Mouse (Mus musculus): ENCODE data around the gene Zfp385c. TPM values are rescaled to one million over a fixed set of nuclear protein-coding genes. Genes with fewer than 3 reads are reported as not detected.

The Zfp385c gene
- total RNA-seq, 2 experiments from 2014 or later = not detected

DNA sequence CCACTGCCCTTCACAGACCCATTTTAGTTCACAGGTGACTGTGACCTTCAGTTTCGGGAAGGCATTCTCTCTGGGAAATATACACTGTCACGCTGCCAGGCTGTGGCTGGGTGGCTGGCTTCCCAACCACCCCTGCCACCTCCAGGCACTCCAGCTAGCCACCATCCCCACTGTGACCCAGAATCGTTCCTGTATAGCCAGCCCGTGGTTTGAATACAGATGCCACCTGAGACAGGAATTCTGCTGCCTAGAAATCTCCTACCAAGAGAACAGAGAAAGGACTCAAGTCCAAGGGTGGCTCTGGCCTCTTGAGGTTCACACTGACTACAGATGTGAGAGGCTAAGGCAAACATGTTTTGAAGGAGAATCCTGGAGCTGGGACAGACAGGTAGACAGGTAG lies 26.6 kb upstream of the Zfp385c start:
- ATAC-seq (replicated peaks; ENCODE audit: poor library complexity) = no peak

DNA sequence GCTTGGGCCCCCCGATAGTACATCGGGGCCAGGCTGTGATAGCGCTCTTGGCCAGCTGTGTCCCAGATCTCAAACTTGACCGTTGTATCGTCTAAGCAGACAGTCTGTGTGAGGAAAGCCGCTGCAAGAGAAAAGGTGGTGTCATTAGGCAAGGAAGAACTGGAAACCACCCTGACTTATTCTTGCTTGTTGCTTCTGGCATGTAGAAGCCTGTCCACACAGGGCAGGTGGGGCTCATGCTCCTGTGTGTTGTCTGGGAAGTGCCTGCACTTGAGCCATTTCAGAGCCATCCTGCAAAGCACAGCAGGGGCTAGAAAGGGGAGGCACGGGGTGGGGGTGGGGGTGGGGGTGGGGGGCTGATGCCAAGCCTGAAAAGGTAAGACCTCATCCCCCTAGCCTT lies 26.2 kb upstream of the Zfp385c start:
- ATAC-seq (replicated peaks; ENCODE audit: poor library complexity) = no peak

DNA sequence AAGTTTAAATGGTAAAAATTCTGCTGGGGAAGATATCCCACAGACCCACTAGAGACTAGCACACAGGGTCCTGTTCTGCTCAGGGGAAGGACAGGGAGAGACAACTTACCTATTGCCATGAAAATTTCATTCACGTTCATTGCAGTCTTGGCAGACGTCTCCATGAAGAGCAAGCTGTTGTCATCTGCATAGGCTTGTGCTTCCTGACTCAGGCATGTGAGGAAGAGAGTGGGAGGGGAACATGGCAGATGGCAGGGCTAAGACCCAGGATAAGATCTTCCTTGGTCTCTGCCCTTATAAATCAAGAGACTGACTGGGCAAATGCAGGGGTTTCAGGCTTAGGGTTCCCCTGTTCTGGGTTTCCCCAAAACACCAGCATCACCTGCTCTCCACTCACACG lies 24.4 kb upstream of the Zfp385c start:
- no peak for ATAC-seq (replicated peaks; ENCODE audit: poor library complexity)

DNA sequence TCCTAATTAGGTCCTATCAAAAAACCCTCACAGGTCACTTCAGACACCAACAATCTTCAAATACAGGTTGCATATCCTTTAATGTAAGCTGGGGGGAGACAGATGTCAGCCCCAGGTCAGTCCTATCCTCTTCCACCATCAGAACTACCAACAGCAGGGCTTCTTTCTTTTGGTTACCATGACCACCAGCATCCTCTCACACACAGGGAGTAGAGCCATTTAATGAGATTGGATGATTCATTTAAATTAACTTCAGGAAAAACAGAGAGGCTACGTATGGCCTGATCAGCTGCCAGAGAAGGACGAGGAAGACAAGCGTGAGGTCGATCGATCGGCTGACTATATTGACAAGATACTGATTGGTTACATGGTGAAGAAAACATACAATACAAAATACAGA lies 22.7 kb upstream of the Zfp385c start:
- no peak for ATAC-seq (replicated peaks; ENCODE audit: poor library complexity)

DNA sequence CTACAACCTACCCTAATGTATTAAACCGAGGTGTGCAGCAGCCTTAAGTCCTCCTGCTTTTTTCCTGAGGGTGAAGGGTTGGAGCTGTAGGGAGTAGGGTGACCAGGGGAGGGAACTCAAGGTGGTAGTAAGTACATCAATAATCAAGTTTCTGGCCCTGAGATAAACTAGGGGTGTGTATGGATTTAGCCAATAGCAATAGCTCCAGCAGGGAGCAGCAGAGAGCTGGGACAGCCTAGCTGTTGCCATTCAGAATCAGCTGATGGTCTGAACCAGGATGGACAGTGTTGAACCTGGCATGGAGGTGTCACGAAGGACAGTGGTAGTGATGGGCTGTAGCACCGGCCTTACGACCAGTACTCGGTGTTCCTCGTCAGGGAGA lies 22.3 kb upstream of the Zfp385c start:
- ATAC-seq (replicated peaks; ENCODE audit: poor library complexity) = peak; percentile 69

DNA sequence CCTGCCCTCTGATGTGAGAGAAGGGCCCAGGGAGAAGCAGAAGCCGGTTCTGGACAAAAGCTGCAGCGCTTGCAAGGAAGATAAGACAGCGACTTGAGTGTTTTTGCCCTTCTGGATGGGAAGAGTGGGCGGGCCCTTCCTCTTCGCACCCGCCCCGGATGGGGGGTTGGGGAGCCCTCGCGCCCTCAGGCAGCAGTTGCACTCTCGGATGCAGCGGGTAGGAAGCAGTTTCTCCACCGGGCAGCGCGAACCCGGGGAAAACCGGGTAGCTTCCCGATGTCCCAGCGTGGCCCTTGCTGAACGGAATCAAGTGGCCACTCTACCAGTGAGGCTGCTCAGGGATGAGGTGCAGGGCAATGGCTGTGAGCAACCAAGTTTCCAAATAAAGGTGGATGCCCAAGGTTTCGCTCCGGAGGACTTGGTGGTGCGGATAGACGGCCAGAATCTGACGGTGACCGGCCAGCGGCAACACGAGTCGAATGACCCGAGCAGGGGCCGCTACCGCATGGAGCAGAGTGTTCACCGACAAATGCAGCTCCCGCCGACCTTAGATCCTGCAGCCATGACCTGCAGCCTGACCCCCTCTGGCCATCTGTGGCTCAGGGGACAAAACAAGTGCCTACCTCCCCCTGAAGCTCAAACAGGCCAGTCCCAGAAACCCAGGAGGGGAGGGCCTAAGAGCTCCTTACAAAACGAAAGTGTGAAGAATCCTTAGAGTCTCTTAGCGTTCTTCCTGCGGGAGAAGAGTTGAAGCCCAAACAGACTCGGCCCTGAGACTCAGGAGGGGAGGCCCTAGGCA lies 21.7 kb upstream of the Zfp385c start, which contains the start of gene Hspb9:
TSS of gene Hspb9 (plus strand) at position 116 of the 799 bp plus-strand sequence.
- peak; percentile 81 for ATAC-seq (replicated peaks; ENCODE audit: poor library complexity)

DNA sequence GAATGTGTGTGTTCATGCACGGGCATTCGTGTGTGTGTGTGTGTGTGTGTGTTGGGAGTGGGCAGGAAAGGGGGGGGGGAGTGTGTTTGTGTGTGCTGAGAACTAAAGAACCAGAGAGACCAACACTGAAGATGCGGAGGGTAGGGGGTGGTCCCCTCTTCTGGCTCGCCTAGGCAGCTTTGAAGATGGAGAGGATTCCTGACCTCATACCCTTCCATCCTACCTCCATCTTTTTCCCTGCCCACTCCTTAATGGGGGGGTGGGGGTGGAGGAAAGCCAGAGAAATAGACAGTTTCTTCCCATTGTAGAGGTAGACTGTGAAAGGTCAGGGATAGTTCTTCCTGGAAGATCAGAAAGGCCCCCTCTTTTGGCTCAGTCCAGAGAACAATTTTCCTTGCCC lies 20.9 kb upstream of the Zfp385c start:
- ATAC-seq (replicated peaks; ENCODE audit: poor library complexity) = no peak

DNA sequence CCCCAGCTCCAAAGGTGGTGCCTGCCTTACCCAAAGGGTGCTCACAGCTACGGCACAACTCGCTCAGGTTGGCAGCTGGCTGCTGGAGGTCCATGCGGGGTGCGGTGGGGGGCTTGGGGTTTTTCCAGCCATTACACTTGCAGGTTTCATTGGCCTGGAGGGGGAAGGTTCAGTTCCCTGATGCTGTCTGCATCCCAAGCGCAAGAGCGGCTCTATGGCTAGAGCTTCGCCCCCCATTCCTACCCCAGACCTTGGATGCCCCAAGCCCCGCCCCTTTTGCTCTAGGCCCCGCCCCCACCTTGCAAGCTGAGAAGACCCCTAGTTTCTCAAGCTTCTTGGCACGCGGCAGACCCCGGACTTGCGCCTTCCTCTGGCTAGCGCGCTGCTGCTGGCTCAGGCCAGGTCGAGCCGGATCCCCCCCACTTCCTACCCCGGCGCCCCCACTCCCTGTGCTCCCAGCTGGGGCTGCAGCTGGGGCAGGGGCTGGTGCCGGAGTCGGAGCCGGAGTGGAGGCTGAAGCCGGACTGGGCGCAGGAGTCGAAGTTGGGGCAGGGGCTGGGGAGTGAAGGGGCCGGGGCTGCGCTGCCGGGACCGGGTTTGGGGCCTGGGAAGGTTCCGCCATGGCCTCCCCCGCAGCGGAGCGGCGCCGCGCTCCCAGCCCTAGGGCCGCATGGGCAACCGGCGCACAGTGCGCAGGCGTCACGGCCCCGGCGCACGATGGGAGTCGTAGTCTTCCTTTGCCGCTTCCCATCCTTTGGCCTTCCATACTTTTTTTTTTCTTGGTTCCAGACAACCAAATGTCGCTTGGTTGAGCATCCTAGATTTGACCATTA lies 19.7 kb upstream of the Zfp385c start, which contains the start of gene Kat2a:
TSS of gene Kat2a (minus strand) at position 683 of the 833 bp plus-strand sequence.
- peak; percentile 63 for ATAC-seq (replicated peaks; ENCODE audit: poor library complexity)

DNA sequence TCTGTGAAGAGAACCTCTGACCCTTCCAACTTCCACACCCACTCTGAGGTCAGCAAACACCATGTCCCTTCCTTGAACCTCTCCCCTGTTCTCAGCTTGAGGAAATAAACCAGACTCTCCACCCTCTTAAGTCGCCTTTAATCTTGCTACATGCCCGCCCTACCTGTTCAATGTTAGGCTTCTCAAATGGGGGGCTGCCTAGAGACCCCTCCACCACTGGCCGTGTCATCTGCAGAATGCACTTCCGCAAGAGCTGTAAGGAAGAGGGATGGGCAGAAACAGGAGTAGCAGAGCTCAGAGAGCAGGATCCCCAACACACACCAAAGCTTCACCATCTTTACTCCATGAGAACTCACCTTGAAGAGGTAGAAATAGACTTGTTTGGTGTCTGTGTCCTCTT lies 18.7 kb upstream of the Zfp385c start:
- ATAC-seq (replicated peaks; ENCODE audit: poor library complexity) = no peak

DNA sequence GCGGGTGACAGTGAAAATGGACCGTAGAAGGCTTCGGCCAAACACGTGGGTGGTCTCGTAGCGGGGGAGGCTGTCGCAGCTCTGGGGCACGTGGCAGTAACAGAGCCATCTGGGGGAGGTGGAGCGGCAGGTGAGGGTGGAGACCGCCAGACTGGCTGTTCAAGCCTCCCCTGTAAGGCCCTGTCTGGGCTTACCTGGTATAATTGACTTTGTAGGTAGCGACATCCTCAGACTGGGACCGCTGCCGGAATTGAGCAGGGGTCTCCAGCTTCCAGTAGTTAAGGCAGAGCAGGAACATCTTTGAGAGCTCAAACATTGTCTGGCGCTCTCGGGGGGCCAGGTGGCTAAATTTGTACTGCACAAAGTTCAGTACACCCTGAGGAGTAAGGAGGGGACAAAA lies 18.3 kb upstream of the Zfp385c start:
- no peak for ATAC-seq (replicated peaks; ENCODE audit: poor library complexity)

DNA sequence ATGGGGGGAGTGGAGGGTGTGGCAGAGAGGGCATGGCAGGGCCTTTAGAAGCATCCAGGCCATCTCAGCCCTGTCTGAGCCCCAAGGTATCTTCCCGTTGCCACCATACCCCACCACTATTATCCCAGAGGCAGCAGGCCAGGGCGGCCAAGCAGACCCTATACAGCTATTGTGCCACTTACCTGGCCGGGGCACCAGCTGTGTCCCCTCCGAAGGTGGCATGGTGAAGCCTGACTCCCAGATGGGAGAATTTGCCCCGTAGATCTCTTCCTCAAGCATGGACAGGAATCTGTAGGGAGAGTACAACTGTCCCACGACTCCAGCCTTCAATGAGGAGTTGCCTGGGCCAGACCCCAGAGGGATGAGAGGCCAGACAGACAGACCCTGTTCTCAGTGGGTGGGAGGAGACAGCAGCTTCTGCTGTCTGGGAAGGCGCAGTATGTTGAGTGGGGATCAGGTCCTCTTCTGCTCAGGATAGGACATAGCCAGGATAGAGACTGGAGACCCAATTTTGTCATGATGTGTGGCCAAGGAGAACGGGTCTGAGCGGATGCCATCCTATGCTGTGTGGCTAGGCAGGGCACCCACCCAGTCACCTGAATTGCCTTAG lies 17.1 kb upstream of the Zfp385c start:
- ATAC-seq (replicated peaks; ENCODE audit: poor library complexity) = no peak

DNA sequence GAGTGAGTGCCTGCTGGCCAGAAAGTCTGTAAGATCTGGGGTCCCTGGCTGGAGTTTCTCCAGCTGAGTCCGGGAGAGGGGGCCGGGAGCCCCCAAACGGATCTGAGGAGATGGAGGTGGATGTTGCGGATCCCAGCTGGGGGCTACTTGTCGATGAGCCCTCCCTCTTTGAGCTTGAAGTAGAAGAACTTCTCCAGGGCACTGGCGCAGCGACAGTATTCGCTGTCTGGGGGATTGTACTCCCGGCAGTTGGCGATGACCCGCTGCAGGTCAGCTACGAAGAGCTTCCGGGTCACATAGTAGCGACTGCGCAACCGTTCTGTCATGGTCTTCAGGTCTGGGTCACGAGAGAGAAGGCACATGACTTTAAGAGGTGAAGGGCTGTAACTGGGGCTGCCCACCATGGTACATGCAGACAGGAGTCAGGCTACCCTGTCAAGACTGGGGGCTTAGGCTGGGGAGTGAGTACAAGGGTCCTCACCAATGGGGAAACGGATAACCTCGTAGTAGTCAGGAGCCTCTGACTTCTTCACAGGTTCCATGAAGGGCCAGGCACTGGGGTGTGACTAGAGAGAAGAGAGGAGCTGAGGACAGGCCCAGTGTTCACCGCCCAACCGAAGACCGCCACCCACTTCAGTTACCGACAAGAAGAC lies 13.0 kb upstream of the Zfp385c start:
- ATAC-seq (replicated peaks; ENCODE audit: poor library complexity) = no peak

DNA sequence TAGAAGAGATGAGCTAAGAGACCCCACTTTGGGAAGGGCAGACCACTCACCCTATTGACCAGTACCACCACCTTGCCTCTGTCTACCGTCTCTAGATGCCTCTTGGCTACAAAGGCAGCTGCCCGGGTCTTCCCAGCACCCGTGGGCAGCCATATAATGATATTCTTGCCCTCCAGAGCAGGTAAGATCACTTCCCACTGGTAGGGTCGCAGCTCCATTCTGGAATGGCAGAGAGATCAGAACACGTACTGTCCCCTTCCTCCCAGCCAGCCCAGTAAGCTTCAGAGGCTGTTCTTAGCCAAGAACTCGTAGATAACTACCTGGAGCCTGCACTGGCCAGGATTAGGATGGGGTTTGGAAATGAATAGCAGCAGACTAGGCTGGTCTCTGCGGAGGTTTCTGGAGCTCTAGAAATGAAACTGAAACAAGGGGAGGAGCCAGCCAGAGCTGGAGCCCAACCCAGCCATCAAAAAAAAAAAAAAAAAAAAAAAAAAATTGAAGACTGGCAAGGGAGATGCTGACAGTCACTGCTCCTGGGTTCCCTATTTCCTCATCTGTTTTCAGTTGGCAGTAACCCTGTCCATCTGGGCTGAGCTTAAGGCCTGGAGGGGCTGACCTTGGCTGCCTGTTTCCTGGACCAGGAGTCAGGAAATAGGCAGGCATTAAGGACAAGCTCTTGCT lies 11.7 kb upstream of the Zfp385c start, which contains the start of gene Dhx58:
TSS of gene Dhx58 (minus strand) at position 421 of the 681 bp plus-strand sequence.
- peak; percentile 67 for ATAC-seq (replicated peaks; ENCODE audit: poor library complexity)

DNA sequence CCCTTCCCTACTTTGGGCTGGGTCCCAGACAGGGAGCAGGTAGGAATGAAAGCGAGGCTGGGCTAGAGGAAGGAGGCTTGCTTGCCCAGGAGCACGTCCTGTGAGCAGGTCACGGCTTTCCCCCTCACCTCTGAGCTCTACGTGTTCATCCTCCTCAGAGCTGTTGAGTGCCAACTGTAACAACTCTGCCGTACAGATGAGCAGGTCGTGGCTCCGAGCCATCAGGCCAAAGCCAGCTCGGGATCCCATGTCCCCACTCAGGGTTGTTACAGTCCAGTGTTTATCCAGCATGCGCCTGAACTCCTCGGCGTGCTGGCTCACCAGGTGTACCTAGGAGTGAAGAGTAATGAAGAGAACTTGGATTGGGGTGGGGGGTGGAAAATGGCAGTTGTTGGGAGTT lies 11.1 kb upstream of the Zfp385c start:
- ATAC-seq (replicated peaks; ENCODE audit: poor library complexity) = 0 out of 2 replicates have a peak, but pooled peaks have one; percentile 4

DNA sequence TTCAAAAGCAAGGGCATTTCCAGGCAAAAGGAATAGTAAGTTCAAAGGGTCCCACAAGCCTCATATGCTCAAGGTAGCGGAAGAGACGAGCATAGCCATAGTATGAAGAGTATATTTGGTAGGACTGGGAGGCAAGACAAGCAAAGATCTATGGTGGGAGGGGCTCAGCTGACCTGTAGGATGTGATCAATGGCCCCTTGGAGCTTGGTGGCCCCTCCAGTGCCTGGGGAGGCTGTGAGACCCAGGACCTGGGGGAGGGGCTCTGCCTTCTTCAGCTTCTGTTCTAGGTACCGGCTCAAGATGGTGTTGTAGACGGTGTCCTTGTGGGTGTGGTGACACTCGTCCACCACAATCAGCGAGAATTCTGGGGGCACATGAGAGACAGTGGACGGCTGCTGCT lies 10.7 kb upstream of the Zfp385c start:
- ATAC-seq (replicated peaks; ENCODE audit: poor library complexity) = peak; percentile 15; the same call in 1 of the 2 replicates

DNA sequence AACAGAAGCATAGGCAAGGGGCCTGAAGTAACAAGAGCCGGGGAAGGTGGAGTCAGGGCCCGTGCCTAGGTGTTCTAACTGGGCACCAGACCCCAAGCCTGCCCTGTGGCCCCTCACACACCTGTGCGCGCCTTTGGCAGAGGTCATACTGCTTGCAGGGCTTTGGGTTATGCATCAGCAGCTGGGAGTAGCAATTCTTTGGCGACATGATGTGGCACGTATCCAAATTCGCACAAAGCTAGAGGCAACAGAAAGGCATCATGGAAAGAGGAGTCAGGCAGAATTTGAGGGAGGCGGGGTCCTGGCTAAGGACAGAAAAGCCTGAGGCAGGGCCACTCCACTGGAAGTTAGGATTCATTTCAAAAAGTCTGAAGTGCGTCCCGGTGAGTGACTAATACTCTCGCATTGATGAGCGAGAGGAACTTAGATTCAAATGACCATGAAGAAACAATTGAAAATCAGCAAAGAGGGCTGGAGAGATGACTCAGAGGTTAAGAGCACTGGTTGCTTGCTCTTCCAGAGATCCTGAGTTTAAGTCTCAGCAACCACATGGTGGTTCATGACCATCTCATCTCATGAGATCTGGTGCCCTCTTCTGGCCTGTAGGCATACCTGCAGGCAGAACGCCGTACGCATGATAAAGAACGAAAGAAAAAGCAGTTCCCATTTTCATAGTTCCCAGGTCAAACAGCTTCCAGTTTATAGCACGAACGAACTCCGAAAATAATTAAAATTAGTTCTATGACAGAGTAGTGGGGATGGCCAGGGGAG lies 10.0 kb upstream of the Zfp385c start:
- ATAC-seq (replicated peaks; ENCODE audit: poor library complexity) = peak; percentile 66

DNA sequence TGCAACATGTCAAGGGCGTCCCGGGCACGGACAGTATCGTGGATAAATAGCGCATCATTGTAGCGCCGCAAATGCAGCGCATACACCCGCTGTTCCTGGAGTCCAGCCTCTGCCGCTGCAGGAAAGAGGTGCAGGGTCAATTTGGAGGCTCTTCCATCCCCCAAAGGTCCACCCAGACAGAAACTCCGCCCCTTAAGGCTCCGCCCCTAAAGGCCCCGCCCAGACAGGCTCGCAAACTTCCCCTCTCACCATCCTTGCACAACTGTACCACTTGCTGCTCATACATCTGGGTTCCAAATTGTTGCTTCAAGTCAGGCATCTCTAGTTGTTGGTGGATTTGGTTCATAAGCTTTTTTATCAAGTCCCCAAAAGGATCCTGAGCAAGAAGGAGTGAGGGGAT lies 9.0 kb upstream of the Zfp385c start:
- peak; percentile 56 for ATAC-seq (replicated peaks; ENCODE audit: poor library complexity)

DNA sequence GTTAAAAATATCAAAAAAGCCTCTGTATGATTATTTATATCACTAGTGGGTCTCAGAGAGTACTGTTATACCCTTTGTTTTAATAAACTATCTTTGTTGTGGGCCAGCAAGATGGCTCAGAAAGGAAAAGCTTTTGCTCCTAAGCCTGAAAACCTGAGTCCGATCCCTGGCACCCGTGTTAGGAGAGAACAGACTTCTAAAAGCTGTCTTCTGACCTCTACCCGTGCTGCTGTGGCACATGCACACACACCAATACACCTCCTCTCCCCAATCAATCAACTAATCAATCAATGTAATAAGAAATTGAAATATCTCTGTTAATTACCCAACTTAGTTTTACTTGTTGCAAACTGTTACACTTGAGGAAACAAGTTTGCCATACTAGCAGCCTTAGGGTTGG lies 8.5 kb upstream of the Zfp385c start:
- ATAC-seq (replicated peaks; ENCODE audit: poor library complexity) = no peak

DNA sequence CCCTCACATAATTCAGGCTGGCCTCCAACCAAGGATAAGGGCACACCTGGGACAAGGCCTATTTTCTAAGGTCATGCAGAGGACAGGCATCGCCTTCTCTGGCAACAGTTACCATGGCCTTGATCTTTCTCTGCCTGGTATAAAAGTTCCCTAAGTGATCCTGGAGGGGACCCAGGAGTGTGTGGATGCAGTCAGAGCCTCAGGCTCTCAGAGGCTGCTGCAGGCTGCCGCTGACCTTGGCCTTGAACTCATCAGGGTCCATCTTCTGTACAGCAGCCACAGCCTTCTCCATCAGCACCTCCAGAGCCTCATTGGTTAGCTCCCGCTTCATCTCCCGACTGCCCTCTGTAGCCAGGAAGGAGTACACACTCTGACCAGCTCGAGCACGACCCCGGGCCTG lies 5.7 kb upstream of the Zfp385c start:
- no peak for ATAC-seq (replicated peaks; ENCODE audit: poor library complexity)

DNA sequence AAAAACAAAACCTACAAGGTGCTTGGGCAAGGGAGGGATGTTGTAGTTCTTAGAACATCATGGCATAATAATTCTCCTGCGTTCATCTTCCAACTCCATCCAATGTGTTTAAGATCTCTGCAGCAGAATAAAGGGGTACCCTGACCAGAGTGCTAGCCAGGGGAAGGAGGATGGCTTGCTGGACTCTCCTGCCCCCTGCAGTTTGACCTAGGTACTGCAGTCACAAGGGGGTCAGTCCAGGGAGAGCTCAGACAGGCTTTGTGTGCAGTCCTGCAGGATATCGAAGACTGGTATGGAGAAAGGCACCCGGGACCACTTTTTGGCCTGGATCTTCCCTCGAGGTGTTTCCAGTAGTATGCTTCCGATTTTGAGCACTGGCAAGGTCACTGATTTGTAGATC lies 2.7 kb upstream of the Zfp385c start:
- peak; percentile 96 for ATAC-seq (replicated peaks; ENCODE audit: poor library complexity)

Data from megakaryocyte progenitor cell, adult 5-6 weeks (primary cell).